Mouse (Mus musculus) neural tube, embryonic 14.5 days (tissue): ENCODE results near the gene Gm28036. TPM values are rescaled to one million over a fixed set of nuclear protein-coding genes. Genes with fewer than 3 reads are reported as not detected.

ENCODE experiments used
- ATAC-seq: fragments of 200-750 bp; cut with Nextera tagmentation; 2 replicates; pipeline ENCODE4 v1.8.0; 2017; ENCODE audit warnings: low read depth, mild to moderate bottlenecking, moderate TSS enrichment, moderate library complexity
- H3K27ac ChIP-seq: fragments of 300-500 bp; sonication (generic); 2 replicates; pipeline ENCODE4 v1.5.1; 2014; ENCODE audit warnings: low read depth, mild to moderate bottlenecking, control low read depth, low read length, moderate library complexity, mixed read lengths
- H3K27me3 ChIP-seq: fragments of 300-500 bp; sonication (generic); 2 replicates; pipeline ENCODE4 v1.6.1; 2014; ENCODE audit warnings: low read length; ENCODE audit not compliant: control insufficient read depth, insufficient read depth
- H3K36me3 ChIP-seq: fragments of 300-500 bp; sonication (generic); 2 replicates; pipeline ENCODE4 v1.6.1; 2014; ENCODE audit warnings: low read length, mixed read lengths; ENCODE audit not compliant: control insufficient read depth, insufficient read depth
- H3K4me1 ChIP-seq: fragments of 300-500 bp; sonication (generic); 2 replicates; pipeline ENCODE4 v1.6.1; 2014; ENCODE audit warnings: low read length; ENCODE audit not compliant: control insufficient read depth, insufficient read depth
- H3K4me2 ChIP-seq: fragments of 300-500 bp; sonication (generic); 2 replicates; pipeline ENCODE4 v1.6.1; 2014; ENCODE audit warnings: mild to moderate bottlenecking, low read depth, low read length, control low read depth
- H3K4me3 ChIP-seq: fragments of 300-500 bp; sonication (generic); 2 replicates; pipeline ENCODE4 v1.5.1; 2014; ENCODE audit warnings: low read depth, low read length, control low read depth, mixed read lengths
- H3K9ac ChIP-seq: fragments of 300-500 bp; sonication (generic); replicated peaks from 2 replicates; pipeline ENCODE4 v1.6.1; 2014; ENCODE audit warnings: low read depth, mild to moderate bottlenecking, control low read depth, low read length, mixed read lengths
- H3K9me3 ChIP-seq: fragments of 300-500 bp; sonication (generic); 2 replicates; pipeline ENCODE4 v1.6.1; 2016; ENCODE audit warnings: low read length; ENCODE audit not compliant: control insufficient read depth
- WGBS: fragments of 180-500 bp; shearing (Covaris S2); extraction: QIAGEN DNeasy Blood & Tissue Kit; methylation state at CpG from one replicate; pipeline ENCODE4 v1.1.7; 2014; 5-methylcytosine and 5-hydroxymethylcytosine counted together
- polyA plus RNA-seq: library from polyadenylated mRNA; unstranded; fragments of >200 nt; fragmentation: Nextera tagmentation; extraction: Ambion mirVana; gene quantifications from 2 replicates; pipeline ENCODE4 v1.2.1, GENCODE M21; 2014

Gm28036 gene
- polyA plus RNA-seq = 9.5 and 15.3 TPM in 2 replicates

DNA sequence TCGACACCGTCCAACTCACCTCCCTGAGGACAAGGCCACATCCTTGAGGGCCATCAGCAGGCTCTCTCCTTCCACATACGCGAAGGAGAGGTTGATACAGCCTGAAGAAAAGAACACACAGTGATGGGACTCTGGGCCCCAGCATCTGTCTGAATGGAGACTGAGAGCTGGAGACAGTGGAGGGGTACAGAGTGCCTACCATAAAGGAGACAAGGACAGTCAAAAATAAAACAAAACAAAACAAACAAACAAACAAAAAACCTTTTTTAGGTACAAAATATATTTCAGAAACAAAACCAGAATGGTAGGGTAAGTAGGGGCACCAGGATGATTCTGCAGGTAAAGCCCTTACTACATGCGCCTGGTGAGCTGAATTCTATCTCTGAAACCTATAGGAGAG is at the start of gene Gm28036:
Gm28036 (minus strand) TSS at position 101 of the 400 bp plus-strand sequence.
- H3K9ac ChIP-seq = no peak within 1 kb of the TSS
- H3K27ac ChIP-seq = no peak within 1 kb of the TSS
- H3K4me2 ChIP-seq = no peak within 1 kb of the TSS
- H3K4me1 ChIP-seq = no peaks in the 10 kb centered on the region
- ATAC-seq = no peak
- WGBS = 98% methylated on average over 5 of the region's 5 CpGs
- H3K27me3 ChIP-seq = no peaks in the 10 kb centered on the region
- no peak within 1 kb of the TSS for H3K4me3 ChIP-seq
- H3K36me3 ChIP-seq = peaks cover 8% of the 10 kb centered on the region
- no peaks in the 10 kb centered on the region for H3K9me3 ChIP-seq

DNA sequence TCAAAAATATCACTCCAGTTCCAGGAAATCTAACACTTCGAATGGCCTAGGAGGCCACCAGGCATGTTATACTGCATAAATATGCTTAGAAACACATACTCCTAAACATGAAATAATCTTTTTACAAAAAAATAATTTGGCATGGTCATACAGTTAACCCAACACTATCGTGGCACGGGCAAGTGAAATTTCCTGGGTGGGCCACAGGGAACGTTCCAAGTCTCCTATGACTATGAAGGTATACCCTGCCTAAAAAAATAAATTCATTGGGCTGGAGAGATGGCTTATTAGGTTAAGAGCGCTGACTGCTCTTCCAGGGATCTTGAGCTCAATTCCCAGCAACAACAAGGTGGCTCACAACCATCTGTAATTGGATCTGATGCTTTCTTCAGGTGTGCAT is 39.7 kb upstream of the Gm28036 start:
- no peak overlapping the region for H3K9ac ChIP-seq
- H3K4me2 ChIP-seq = no peak overlapping the region
- no peaks in the 10 kb centered on the region for H3K27me3 ChIP-seq
- H3K36me3 ChIP-seq = peaks cover 68% of the 10 kb centered on the region
- no peak overlapping the region for H3K4me3 ChIP-seq
- H3K27ac ChIP-seq = no peak overlapping the region
- H3K9me3 ChIP-seq = no peaks in the 10 kb centered on the region
- H3K4me1 ChIP-seq = no peaks in the 10 kb centered on the region
- WGBS = 92% methylated on average over 5 of the region's 5 CpGs
- ATAC-seq = no peak

DNA sequence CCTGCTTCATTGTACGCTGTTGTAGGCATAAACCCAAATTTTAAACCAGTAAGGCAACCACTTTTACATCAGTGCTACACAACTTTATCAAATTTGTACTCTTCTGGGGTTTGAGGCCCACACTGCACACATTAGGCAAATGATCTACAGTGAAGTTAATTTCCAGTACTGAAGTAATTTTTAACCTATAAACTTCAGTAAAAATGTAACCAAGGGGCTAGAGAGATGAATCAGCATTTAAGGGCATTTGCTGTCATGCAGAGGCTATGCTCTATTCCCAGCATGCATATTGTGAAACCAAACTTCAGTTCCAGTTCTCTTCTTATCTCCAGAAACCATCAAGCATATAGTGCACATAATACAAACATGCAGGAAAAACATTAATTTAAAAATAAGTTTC is 38.6 kb upstream of the Gm28036 start:
- H3K27ac ChIP-seq = no peak overlapping the region
- no peak for ATAC-seq
- WGBS = 95% methylated on average over 1 of the region's 1 CpGs
- H3K27me3 ChIP-seq = no peaks in the 10 kb centered on the region
- H3K4me3 ChIP-seq = no peak overlapping the region
- H3K9me3 ChIP-seq = no peaks in the 10 kb centered on the region
- no peak overlapping the region for H3K4me2 ChIP-seq
- peaks cover 67% of the 10 kb centered on the region for H3K36me3 ChIP-seq
- H3K9ac ChIP-seq = no peak overlapping the region
- H3K4me1 ChIP-seq = no peaks in the 10 kb centered on the region

DNA sequence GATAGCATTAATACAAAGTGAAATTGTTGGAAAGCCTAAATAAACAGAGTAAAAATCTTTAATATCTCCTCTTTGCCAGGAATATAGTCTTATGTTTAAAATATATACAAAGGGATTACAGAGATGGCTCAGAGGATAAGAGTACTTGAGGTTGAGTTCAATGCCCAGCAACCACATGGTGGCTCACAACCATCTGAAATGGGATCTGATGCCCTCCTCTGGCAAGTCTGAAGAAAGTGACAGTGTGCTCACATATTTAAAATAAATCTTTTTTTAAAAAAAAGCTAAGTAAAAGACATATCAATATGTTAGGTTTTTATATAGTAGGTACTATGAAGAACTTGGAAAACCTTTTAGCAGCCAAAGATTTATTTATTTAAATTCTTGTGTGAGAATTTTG is 24.6 kb upstream of the Gm28036 start:
- H3K4me3 ChIP-seq = no peak overlapping the region
- no peak overlapping the region for H3K4me2 ChIP-seq
- no peaks in the 10 kb centered on the region for H3K27me3 ChIP-seq
- H3K36me3 ChIP-seq = peaks cover 59% of the 10 kb centered on the region
- H3K9ac ChIP-seq = no peak overlapping the region
- no peaks in the 10 kb centered on the region for H3K9me3 ChIP-seq
- no peaks in the 10 kb centered on the region for H3K4me1 ChIP-seq
- no peak overlapping the region for H3K27ac ChIP-seq
- ATAC-seq = no peak

DNA sequence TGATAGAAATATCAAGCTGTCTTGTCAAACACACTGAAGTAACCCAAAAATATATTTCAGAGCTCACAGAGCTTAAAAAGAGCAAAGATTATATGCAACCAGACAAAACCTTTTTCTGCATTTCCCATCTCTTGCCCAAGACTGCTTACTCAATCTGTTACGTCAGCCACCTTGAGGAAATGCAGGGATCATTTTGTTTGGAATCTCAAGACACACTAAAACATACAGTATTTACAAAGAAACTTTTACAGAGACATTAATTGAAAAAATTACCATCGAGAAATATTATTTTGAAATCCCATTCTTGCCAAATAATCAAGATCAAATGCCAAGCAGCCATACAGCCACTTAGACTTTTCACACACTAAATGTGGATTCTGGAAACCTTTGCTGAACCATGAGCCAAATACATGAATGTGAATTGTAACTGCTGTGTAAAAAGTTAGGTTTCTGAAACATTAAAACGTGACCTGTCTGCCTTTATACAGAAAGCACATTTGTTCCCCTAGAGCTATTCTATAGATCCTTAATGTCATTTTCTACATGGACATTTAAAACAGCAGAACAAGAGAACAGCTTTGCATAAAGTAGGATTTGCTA is 20.5 kb upstream of the Gm28036 start:
- H3K9ac ChIP-seq = no peak overlapping the region
- peaks cover 12% of the 10 kb centered on the region for H3K4me1 ChIP-seq
- H3K27ac ChIP-seq = no peak overlapping the region
- no peak for ATAC-seq
- peaks cover 40% of the 10 kb centered on the region for H3K36me3 ChIP-seq
- WGBS = 85% methylated on average over 3 of the region's 3 CpGs
- H3K9me3 ChIP-seq = no peaks in the 10 kb centered on the region
- no peak overlapping the region for H3K4me2 ChIP-seq
- no peak overlapping the region for H3K4me3 ChIP-seq
- no peaks in the 10 kb centered on the region for H3K27me3 ChIP-seq

DNA sequence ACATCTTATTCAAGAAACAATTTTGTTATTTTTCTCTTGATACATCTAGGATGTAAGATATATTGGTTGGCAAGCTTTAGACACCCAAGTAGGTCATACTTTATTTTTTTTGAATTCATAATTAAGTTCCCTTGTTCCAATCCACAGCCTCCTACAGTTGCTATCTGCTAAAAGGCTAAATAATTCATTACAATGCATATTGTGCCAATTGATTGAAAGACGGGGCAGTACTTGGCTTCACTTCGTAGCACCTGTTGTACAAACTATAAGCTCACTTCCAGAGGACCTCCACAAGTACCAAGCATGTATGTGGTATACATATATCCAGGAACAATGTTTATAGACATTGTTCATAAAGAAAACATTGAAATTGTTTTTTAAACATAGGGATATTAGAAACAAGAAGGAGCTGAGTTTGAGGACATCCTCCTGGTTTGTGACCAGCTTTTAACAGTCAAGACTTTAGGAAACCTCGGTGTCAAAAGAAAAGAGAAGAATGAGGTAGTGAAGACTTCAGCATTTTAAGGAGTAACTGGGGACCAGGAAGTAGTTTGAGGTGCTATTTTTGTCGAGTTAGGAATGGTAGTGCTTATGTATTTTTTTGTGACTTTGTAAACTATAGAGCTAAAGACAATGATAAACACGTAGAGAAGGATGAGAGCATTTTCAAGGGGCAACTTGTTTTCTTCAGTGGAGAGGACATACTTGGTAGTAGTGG is 19.5 kb upstream of the Gm28036 start:
- H3K36me3 ChIP-seq = peaks cover 40% of the 10 kb centered on the region
- ATAC-seq = no peak
- H3K27me3 ChIP-seq = no peaks in the 10 kb centered on the region
- H3K4me3 ChIP-seq = no peak overlapping the region
- peaks cover 12% of the 10 kb centered on the region for H3K4me1 ChIP-seq
- no peak overlapping the region for H3K9ac ChIP-seq
- no peak overlapping the region for H3K27ac ChIP-seq
- no peaks in the 10 kb centered on the region for H3K9me3 ChIP-seq
- WGBS = 69% methylated on average over 5 of the region's 5 CpGs
- no peak overlapping the region for H3K4me2 ChIP-seq

DNA sequence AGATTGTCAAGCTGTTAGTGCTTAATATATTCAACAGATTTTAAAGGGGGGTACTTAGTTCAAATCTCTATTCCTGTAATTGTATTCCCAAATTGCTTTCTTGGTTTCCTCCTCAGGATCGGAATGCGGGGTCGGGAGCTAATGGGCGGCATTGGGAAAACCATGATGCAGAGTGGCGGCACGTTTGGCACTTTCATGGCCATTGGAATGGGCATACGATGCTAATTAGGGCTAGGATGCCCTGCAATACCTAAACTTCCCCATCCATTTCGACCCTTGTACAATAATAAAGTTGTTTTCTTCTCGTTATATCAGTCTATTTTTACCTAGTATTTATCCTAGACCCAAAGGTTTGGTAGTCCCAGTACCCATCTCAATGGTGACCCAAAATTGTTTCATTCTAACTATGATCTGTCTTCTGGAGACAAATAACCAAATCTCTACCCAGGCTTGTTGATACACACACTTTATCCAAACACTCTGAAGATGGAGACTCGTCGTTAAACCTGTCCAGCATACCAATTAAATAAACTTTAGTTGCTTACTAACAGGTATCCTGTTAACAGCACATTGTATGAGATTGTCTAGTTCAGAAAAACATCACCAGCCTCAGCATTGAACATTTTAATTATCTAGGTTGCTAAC is 18.7 kb upstream of the Gm28036 start:
- ATAC-seq = no peak
- no peak overlapping the region for H3K27ac ChIP-seq
- H3K4me1 ChIP-seq = peaks cover 12% of the 10 kb centered on the region
- whole genome bisulfite sequencing = 56% methylated on average over 11 of the region's 11 CpGs
- H3K4me3 ChIP-seq = peak overlapping the region; percentile 72; the same call in 1 of the 2 replicates
- peaks cover 40% of the 10 kb centered on the region for H3K36me3 ChIP-seq
- H3K27me3 ChIP-seq = no peaks in the 10 kb centered on the region
- no peaks in the 10 kb centered on the region for H3K9me3 ChIP-seq
- no peak overlapping the region for H3K9ac ChIP-seq
- peak overlapping the region; percentile 71; the same call in 1 of the 2 replicates for H3K4me2 ChIP-seq

DNA sequence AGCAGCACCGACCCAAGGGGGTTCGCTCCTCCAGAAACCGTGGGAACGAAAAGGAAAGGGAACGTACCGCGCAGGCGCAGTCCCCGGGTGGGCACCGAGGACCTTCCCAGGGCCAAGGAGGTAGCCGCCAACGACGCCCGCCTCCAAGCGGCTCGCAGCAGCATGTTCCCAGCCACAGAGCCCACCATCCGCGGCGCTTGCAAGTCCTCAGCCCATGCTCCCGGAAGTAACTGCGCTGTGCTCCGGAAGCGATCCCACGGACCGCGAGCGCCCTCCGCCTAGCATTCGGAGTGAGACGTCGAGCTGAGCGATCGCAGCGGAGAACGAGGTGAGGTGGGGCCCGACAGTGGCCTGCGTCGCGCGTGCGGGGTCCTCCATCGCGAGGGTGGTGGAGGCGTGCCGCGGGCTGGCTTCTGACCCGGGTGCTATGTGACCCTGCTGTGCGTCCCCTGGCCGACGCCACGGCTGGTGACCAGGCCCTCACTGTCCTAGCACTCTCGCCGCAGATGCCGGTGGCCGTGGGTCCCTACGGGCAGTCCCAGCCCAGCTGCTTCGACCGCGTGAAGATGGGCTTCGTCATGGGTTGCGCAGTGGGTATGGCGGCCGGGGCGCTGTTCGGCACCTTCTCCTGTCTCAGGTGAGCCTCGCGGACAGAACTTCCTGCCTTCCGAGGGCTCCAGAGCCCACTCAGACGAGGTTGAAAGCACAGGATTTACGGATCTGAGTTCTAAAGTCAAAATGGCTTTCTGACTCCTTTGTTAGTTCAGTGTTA is 17.2 kb upstream of the Gm28036 start, which contains the start of the genes Romo1 and Nfs1:
Romo1 (plus strand) TSS at position 87 of the 772 bp plus-strand sequence.
Nfs1 (minus strand) TSS at position 234 of the 772 bp plus-strand sequence.
- H3K4me2 ChIP-seq = peak within 1 kb of the TSS; percentile 71
- peak within 1 kb of the TSS; percentile 83 for H3K9ac ChIP-seq
- peaks cover 29% of the 10 kb centered on the region for H3K36me3 ChIP-seq
- no peaks in the 10 kb centered on the region for H3K9me3 ChIP-seq
- ATAC-seq = peak; percentile 99
- peaks cover 12% of the 10 kb centered on the region for H3K4me1 ChIP-seq
- H3K4me3 ChIP-seq = peak within 1 kb of the TSS; percentile 72
- peak within 1 kb of the TSS; percentile 90 for H3K27ac ChIP-seq
- WGBS = under 1% methylated on average over 68 of the region's 70 CpGs
- no peaks in the 10 kb centered on the region for H3K27me3 ChIP-seq
